Mouse (Mus musculus) splenic B cell, adult 2 months (primary cell): ENCODE measurements around the gene Plin3.

Experiments used
- DNase-seq: peaks from one replicate; pipeline ENCODE4 v3.0.0-alpha.2; 2011; ENCODE audit warnings: low read depth, low spot score
- H3K27me3 ChIP-seq: 2 replicates; pipeline ENCODE4 v1.6.1; 2012; ENCODE audit warnings: mild to moderate bottlenecking, low read length, moderate library complexity, mixed read lengths; ENCODE audit not compliant: control insufficient read depth, poor library complexity, insufficient read depth, severe bottlenecking
- H3K36me3 ChIP-seq: 2 replicates; pipeline ENCODE4 v1.6.1; 2012; ENCODE audit warnings: mild to moderate bottlenecking, low read length, moderate library complexity, mixed read lengths; ENCODE audit not compliant: control insufficient read depth, poor library complexity, insufficient read depth, severe bottlenecking

Gene Plin3

DNA sequence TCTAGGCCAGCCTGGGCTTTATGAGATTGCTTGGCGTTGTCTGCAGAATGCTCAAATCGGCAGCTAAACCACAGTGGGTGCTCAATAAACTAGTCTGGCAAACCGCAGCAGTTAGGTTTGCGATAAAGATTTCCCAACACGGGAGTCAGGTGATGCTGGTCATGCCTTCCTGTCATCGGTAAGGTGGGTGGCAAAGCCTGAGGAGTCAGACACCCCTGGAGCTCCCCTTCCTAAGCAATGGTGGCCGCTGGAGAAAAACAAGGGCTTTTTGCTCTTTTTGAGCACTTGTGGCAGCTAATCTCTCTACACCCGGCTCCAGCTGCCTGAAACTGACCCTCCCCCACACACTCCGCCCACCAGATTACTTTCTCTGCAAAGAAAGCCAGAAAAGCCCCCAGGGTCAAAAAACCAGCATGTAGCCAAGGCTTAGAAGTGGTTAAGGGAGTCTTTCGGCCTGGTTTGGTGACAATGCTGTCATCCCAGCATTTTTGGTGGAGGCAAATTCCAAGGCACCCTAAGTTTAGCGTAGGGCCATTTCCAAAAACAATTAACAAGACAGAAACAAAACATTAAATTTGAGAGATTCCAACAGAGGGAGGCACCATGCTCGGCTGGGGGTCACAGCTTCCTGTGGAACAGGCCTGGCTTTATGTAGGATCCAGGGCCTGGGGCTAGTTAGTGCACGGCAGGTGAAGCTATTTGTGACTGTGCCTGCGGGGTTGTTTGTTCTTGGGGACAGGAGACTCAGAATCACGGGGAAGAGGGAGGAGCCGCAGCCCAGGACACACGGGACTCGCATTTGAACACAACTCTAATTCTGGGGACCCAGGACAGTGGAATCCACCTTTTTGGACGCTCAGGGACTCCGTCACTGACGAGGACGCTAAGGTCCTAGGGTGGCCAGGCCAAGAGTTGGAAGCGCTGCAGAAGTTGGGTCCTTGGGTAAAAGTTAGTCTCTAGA is 3.0 kb downstream of the Plin3 start:
- DNase-seq = peak; percentile 51
- Histone ChIP-seq H3K27me3 (no peaks in the 10 kb centered on the region), H3K36me3 (peaks cover 2% of the 10 kb centered on the region; the same call in 1 of the 2 replicates)

DNA sequence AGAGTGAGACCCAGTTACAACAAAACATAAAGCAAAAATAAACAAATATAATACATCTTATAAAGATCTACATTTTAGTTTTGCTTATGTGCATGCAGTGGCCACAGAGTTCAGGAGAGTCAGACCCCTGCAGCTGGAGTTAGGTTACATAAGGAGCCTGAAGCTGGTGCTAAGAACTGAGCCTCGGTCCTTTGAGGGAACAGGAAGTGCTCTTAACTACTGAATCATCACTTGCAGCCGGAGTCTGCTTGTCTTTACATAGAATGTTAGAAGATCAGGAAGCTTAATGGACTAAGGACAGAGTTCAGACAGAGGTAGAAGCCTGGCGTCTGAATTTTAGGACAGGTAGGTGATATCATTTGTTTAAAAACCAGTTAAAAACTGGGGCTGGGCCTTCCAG is 3.8 kb downstream of the Plin3 start:
- peaks cover 2% of the 10 kb centered on the region; the same call in 1 of the 2 replicates for H3K36me3 ChIP-seq
- DNase-seq = no peak
- no peaks in the 10 kb centered on the region for H3K27me3 ChIP-seq

DNA sequence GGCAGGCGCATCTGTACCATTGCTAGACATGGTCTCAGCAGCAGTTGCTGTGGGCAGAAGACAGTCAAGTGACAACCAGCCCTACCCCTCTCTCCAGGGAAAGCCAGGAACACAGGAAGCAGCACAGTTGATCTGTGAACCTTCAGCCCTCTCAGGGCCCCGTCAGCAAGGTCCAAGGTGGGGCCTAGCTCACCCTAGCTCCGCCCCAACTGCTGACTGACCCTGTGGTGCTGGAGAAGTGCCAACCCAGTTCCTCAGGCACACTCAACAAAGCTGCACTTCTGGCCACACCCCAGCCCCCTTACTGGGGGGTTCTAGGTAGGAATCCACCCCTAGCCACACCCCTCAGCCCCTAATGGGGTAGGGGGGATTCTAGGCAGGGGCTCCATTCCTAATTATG is 4.8 kb downstream of the Plin3 start:
- Histone ChIP-seq H3K36me3 (peaks cover 2% of the 10 kb centered on the region; the same call in 1 of the 2 replicates), H3K27me3 (no peaks in the 10 kb centered on the region)
- no peak for DNase-seq

DNA sequence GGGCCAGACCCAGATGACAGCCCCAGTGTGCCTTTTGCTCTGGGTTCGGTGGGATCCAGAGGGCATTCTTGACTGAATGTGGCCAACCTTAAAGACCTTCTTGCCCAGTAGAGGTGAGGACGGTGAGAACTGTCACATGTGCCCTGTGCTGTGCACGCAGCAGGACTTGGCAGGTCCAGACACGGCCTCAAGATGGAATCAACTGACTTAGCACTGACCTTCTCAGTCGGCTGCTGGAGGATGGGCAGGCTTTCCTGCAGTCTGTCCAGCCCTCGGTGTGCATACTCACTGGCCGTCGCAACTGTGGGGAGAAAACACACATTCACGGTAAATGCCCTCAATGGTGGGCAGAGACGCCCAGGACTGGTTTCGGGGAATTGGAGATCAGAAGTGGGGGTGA is 6.7 kb downstream of the Plin3 start:
- Histone ChIP-seq H3K27me3 (no peaks in the 10 kb centered on the region), H3K36me3 (peaks cover 2% of the 10 kb centered on the region; the same call in 1 of the 2 replicates)
- DNase-seq = no peak

DNA sequence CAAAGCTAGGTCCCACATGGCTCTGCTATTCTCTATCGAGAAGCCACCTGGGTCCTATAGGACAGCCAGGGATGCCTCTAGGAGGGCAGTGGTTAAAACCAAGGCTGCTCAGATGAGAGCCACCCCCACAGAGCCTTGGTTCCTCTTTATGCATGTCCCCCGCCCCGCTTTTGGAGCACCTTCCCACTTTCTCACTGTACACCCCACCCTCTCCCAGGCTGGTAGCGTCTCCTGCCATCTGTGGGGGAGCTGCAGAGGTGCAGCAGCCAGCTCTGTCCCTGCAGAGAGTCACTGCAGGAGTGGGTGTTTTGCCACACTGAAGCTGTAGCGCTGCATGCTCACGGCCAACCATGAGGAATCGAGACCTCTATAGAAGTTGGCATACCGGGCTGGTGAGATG is 9.4 kb downstream of the Plin3 start:
- Histone ChIP-seq H3K27me3 (no peaks in the 10 kb centered on the region), H3K36me3 (peaks cover 2% of the 10 kb centered on the region; the same call in 1 of the 2 replicates)
- no peak for DNase-seq

DNA sequence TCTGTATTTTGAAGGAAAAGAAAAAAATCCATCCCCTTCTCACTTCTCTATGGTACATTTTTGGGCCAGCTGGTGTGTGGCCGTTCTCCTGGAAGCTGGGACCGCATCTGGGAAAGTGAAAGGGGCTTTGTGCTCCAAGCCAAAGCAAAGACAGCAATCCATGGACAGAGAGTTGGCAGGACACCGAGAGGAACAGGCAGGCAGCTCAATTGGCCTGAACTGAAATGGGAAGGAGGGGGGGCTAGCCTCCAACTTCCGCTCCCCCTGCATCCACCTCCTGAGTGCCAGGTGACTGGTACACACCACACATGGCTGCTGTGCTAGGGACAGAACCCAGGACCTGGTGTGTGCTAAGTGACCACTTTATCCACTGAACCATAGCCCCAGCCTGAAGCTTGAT is 9.9 kb downstream of the Plin3 start:
- no peaks in the 10 kb centered on the region for H3K27me3 ChIP-seq
- H3K36me3 ChIP-seq = peaks cover 2% of the 10 kb centered on the region; the same call in 1 of the 2 replicates
- DNase-seq = no peak

DNA sequence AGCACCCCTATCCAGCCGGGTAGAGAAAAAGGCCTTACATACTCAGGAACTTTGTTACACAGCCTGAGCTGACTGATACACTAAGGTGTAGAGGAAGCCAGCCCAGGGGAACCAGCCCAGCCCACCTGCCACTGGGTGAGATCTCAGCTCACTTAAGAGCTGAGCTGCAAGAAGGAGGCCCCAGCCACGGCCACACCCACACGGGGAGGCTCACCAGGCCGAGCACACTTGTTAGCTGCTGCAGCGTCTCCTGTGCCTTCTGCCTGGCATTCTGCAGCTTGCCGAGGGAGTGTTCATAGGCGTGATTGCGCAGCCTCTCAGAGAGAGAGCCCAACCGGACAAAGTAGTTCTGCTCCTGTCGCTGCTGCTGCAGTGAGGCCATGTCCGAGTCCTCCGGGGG is 11.5 kb downstream of the Plin3 start:
- Histone ChIP-seq H3K36me3 (peaks cover 2% of the 10 kb centered on the region; the same call in 1 of the 2 replicates), H3K27me3 (no peaks in the 10 kb centered on the region)
- DNase-seq = no peak

DNA sequence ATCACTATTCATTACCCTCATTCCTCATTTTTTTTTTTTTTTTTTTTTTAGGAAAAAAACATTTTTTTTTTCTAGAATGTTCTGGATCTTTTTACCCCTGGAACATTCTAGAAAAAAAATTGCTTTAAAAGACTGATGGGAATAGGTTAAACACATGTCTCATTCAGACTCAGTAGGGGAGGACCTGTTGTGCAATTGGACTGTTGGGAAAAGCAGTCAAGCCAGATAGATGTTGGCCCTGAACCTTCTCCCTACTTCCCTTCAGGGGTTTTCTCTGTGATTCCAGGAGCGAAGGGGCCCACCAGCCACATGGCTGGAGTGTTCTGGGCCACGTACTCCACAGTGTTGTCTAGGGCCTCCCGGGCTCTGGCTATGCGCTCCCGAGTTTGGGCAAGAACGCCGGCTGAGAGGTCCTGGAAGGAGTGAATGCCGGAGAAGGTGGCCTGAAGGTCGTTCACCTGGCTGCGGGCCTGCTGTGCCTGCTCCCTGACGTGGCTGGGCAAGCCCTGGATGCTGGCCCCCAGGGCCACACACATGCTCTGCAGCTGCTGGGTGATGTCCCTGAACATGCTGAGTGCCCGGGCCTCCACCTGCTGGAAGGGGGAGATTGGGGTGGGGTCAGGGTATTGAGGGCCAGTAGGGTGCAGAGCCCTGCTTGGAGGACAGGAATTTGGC is 13.1 kb downstream of the Plin3 start:
- DNase-seq = no peak
- Histone ChIP-seq H3K36me3 (no peaks in the 10 kb centered on the region), H3K27me3 (no peaks in the 10 kb centered on the region)

DNA sequence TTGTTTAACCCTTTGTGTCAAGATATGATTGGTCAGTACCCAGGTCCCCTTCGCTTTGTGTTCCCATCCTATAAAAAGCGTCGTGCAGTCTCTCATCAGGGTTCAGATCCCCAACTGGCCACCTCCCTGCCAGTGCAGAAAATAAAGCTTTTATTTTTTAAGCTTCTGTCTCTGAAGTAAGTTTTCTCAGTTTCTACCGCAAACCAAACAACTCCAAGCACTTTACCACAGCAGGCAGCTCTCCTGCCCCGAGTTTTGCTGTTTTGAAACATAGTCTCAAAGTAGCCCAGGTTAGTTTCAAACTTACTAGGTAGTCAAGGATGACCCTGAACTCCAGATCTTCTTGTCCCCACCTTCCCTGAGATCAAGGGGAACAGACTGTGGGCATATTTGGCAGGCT is 14.3 kb downstream of the Plin3 start:
- DNase-seq = no peak
- no peaks in the 10 kb centered on the region for H3K36me3 ChIP-seq

DNA sequence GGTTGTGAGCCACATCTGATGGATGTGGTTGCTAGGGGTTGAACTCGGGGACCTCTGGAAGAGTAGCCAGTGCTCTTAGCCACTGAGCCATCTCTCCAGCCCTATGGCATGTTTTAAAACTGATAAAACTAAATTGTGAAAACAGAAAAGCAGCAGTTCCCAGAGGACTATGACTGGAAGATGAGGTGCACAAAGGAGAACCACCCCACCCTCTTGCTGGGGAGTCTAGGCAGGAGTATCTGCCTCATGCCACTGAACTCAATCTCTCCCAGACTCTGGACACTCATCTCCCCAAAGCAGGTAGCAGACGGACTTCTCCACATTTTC is 15.1 kb downstream of the Plin3 start:
- no peaks in the 10 kb centered on the region for H3K36me3 ChIP-seq
- DNase-seq = no peak
- no peaks in the 10 kb centered on the region for H3K27me3 ChIP-seq

More for the DNA sequence above, 14.3 kb downstream of the Plin3 start:
- H3K27me3 ChIP-seq = no peaks in the 10 kb centered on the region

DNA sequence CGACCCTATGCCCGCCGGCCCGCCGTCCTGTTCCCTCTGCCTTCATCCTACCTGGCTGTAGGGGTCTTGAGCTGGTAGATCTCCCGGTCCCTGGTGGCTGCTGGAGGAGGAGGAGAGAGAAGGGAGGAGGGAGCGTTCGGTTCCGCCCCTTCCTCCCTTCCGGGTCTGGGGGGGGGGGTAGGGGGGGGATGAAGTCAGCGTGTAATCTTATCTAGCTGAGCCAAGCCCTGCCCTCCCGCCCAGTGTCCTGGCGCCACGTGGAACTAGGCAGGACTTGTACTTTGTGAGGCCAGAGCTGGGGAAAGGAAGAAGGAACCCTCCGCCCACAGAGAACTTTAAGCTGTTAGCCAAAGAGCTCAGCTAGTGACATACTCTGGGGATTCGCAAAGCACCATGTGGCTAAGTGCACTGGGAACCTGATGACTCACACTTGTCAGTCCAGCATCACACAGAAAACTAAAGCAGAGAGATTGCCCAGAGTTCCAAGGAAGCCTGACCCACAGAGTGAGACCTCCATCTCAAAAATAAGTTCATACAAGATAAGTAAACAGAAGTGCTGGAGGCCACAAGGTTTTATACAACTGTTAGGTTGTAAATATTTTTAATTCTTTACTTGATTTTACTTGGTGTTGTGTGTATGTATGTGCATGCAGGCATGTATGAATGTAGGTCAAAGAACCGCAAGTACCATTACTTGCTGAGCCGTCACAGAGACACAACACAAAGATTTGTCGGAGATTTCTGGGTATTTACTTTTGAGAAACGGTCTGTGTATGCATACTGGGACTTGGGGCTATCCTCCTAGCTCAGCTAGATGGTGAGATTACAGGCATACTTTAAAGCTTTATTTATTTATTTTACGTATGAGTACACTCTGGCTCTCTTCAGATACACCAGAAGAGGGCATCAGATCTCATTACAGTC is 15.8 kb downstream of the Plin3 start, which contains the start of gene Ticam1:
TSS of gene Ticam1 (minus strand) at position 144 of the 924 bp plus-strand sequence.
- DNase-seq = peak; percentile 93
- H3K27me3 ChIP-seq = no peaks in the 10 kb centered on the region
- H3K36me3 ChIP-seq = no peaks in the 10 kb centered on the region

DNA sequence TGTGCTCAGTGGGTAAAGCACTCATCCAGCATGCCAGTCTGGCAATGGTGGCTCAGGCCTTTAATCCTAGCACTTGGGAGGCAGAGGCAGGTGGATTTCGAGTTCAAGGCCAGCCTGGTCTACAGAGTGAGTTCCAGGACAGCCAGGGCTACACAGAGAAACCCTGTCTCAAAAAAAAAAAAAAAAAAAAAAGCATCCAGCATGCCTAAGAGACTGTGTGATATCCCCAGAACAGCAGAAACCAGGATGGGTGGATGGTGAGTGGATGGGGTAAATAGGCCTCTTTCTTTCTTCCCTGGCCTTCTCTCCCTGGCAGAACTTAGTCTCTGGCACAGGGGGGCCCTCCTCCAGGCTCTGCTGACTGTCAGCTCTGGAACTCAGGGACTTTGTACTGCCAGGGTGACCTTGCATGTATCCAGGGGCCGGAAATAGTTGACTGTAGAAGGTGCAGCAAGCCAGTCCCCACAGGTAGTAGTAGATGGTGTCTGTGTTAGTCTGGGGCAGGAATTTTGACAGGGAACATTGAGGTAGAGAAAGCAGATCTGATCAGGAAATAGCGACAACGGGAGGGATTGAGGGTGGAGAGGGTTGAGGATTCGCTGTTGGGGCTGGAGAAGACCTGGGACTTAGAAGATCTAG is 16.7 kb downstream of the Plin3 start:
- no peak for DNase-seq
- no peaks in the 10 kb centered on the region for H3K27me3 ChIP-seq
- peaks cover 5% of the 10 kb centered on the region; the same call in 1 of the 2 replicates for H3K36me3 ChIP-seq

DNA sequence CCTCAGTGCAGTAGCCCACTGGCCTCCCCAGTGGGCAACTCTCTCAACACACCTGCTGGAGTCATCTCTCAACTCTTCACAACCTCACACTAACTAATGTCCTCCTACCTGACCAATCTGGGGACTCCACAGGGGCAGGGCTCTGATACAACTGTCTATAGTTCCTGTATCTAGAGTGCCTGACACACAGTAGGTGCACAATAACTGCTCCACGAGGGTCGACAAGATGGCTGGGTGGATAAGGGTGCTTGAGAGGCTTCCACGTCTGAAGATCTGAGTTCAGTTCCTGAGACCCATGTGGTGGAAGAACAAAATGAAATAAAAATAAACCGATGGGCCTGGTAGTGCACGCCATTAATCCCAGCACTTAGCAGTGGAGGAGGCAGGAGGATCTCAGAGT is 18.7 kb downstream of the Plin3 start:
- no peaks in the 10 kb centered on the region for H3K27me3 ChIP-seq
- H3K36me3 ChIP-seq = peaks cover 5% of the 10 kb centered on the region
- no peak for DNase-seq

DNA sequence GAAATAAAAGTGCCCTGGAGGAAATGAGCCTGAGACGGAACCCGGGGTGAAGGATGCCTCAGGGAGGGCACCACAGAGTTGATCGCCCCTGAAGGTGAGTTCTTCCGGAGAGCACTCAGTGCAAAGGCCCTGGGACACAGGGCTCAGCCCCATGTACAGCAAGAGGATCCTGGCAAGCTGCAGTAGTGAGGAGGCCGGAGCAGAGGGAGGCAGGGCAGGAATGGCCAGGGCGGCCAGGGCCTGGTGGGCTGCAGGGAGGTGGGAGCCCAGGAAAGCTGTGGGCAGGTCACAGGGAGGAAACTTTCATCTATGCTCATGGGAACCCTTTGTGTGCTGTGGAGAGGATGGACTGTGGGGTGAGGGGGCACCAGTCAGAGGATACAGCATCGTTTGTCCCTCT is 19.2 kb downstream of the Plin3 start:
- no peak for DNase-seq
- peaks cover 5% of the 10 kb centered on the region for H3K36me3 ChIP-seq
- H3K27me3 ChIP-seq = no peaks in the 10 kb centered on the region
